Mouse (Mus musculus) stomach, embryonic 15.5 days (tissue): ENCODE measurements around the gene Gm11569. TPM values are rescaled to one million over a fixed set of nuclear protein-coding genes. Genes with fewer than 3 reads are reported as not detected.

Experiments
- ATAC-seq: fragments of 200-750 bp; cut with Nextera tagmentation; 2 replicates; pipeline ENCODE4 v1.8.0; 2017; ENCODE audit warnings: low read depth, moderate number of reproducible peaks, moderate TSS enrichment; ENCODE audit not compliant: insufficient read depth, low FRiP score
- H3K27ac ChIP-seq: fragments of 300-500 bp; sonication (generic); 2 replicates; pipeline ENCODE4 v1.5.1; 2015; ENCODE audit warnings: mild to moderate bottlenecking, inconsistent platforms
- H3K27me3 ChIP-seq: fragments of 300-500 bp; sonication (generic); replicated peaks from 2 replicates; pipeline ENCODE4 v1.6.1; 2015; ENCODE audit warnings: inconsistent platforms
- H3K36me3 ChIP-seq: fragments of 300-500 bp; sonication (generic); 2 replicates; pipeline ENCODE4 v1.6.1; 2015; ENCODE audit warnings: inconsistent platforms
- H3K4me1 ChIP-seq: fragments of 300-500 bp; sonication (generic); 2 replicates; pipeline ENCODE4 v1.6.1; 2015; ENCODE audit warnings: inconsistent platforms
- H3K4me2 ChIP-seq: fragments of 300-500 bp; sonication (generic); 2 replicates; pipeline ENCODE4 v1.6.1; 2015; ENCODE audit warnings: mild to moderate bottlenecking, inconsistent platforms
- H3K4me3 ChIP-seq: fragments of 300-500 bp; sonication (generic); replicated peaks from 2 replicates; pipeline ENCODE4 v1.5.1; 2015; ENCODE audit warnings: inconsistent platforms
- H3K9ac ChIP-seq: fragments of 300-500 bp; sonication (generic); 2 replicates; pipeline ENCODE4 v1.6.1; 2015; ENCODE audit warnings: inconsistent platforms
- H3K9me3 ChIP-seq: fragments of 300-500 bp; sonication (generic); 2 replicates; pipeline ENCODE4 v1.6.1; 2016; ENCODE audit warnings: inconsistent platforms
- WGBS: fragments of 180-500 bp; shearing (Covaris S2); methylation state at CpG from one replicate; pipeline ENCODE4 v1.1.7; 2015; 5-methylcytosine and 5-hydroxymethylcytosine counted together
- polyA plus RNA-seq: library from polyadenylated mRNA; unstranded; fragments of >200 nt; fragmentation: Nextera tagmentation; extraction: Ambion mirVana; gene quantifications from 2 replicates; pipeline ENCODE4 v1.2.1, GENCODE M21; 2015

Gm11569 gene
- polyA plus RNA-seq, 1 experiment from 2014 or later: not detected

DNA sequence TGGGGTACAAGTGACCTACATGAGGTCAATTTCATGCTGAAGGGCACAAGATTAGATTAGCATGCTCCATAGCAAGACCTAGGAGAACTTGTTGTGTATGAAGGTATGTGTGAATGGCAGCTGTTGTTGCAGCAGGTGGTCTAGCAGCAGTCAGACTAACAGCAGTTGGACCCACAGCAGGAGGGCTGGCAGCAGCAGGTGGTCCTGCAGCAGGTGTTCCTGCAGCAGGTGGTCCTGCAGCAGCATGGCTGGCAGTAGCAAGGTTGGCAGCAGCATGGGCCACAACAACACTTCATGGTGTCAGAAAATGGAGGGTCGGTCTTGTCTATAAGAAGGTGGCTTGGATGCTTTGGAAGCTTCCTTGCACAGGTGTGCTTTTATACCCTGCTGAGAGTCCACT lies 39.9 kb downstream of the Gm11569 start:
- ATAC-seq: no peak
- Histone ChIP-seq H3K9me3 (no peaks in the 10 kb centered on the region), H3K36me3 (no peaks in the 10 kb centered on the region), H3K9ac (no peak overlapping the region), H3K27me3 (no peaks in the 10 kb centered on the region), H3K27ac (no peak overlapping the region), H3K4me3 (no peak overlapping the region), H3K4me1 (no peaks in the 10 kb centered on the region), H3K4me2 (no peak overlapping the region)
- 77% methylated on average over 1 of the region's 1 CpGs for WGBS

Other genes starting within 250 kb of the Gm11569 start
- not detected in 2 replicates for gene Krtap3-3, start 248.1 kb downstream of the Gm11569 start, polyA plus RNA-seq
- gene Krtap3-2, start 242.1 kb downstream of the Gm11569 start, polyA plus RNA-seq: not detected in 2 replicates
- gene Gm11939, start 239.5 kb downstream of the Gm11569 start, polyA plus RNA-seq: not detected in 2 replicates
- gene Krtap3-1, start 232.3 kb downstream of the Gm11569 start, polyA plus RNA-seq: not detected in 2 replicates
- gene Krtap1-5, start 217.9 kb downstream of the Gm11569 start, polyA plus RNA-seq: not detected in 2 replicates
- not detected in 2 replicates for gene Krtap1-4, start 215.3 kb downstream of the Gm11569 start, polyA plus RNA-seq
- not detected in 2 replicates for gene Krtap1-3, start 207.6 kb downstream of the Gm11569 start, polyA plus RNA-seq
- not detected in 2 replicates for gene Krtap9-3, start 200.8 kb downstream of the Gm11569 start, polyA plus RNA-seq
- gene Gm11938, start 195.6 kb downstream of the Gm11569 start, polyA plus RNA-seq: not detected in 2 replicates
- not detected in 2 replicates for gene Gm11937, start 188.7 kb downstream of the Gm11569 start, polyA plus RNA-seq
- not detected in 2 replicates for gene Krtap2-4, start 184.1 kb downstream of the Gm11569 start, polyA plus RNA-seq
- not detected in 2 replicates for gene Gm11562, start 178.5 kb downstream of the Gm11569 start, polyA plus RNA-seq
- not detected in 2 replicates for gene Krtap4-1, start 170.7 kb downstream of the Gm11569 start, polyA plus RNA-seq
- not detected in 2 replicates for gene Krtap4-2, start 163.8 kb downstream of the Gm11569 start, polyA plus RNA-seq
- not detected in 2 replicates for gene Krtap4-7, start 154.8 kb downstream of the Gm11569 start, polyA plus RNA-seq
- gene Gm11555, start 148.7 kb downstream of the Gm11569 start, polyA plus RNA-seq: not detected in 2 replicates
- not detected in 2 replicates for gene Gm11563, start 140.0 kb downstream of the Gm11569 start, polyA plus RNA-seq
- not detected in 2 replicates for gene Krtap4-6, start 133.0 kb downstream of the Gm11569 start, polyA plus RNA-seq
- gene Gm14190, start 108.2 kb downstream of the Gm11569 start, polyA plus RNA-seq: not detected in 2 replicates
- gene Gm14180, start 64.6 kb downstream of the Gm11569 start, polyA plus RNA-seq: not detected in 2 replicates
- gene Gm11595, start 26.0 kb downstream of the Gm11569 start, polyA plus RNA-seq: not detected in 2 replicates
- not detected in 2 replicates for gene Krtap4-8, start 18.2 kb downstream of the Gm11569 start, polyA plus RNA-seq
- gene Krtap4-9, start 13.7 kb downstream of the Gm11569 start, polyA plus RNA-seq: not detected in 2 replicates
- gene Gm11596, start 5.5 kb downstream of the Gm11569 start, polyA plus RNA-seq: not detected in 2 replicates
- not detected in 2 replicates for gene Gm11554, start 5.5 kb upstream of the Gm11569 start, polyA plus RNA-seq
- not detected in 2 replicates for gene Krtap4-13, start 11.0 kb upstream of the Gm11569 start, polyA plus RNA-seq
- not detected in 2 replicates for gene Gm11564, start 16.7 kb upstream of the Gm11569 start, polyA plus RNA-seq
- gene 2300003K06Rik, start 39.1 kb upstream of the Gm11569 start, polyA plus RNA-seq: not detected in 2 replicates
- gene Krtap4-16, start 52.7 kb upstream of the Gm11569 start, polyA plus RNA-seq: not detected in 2 replicates
- gene Gm11568, start 59.0 kb upstream of the Gm11569 start, polyA plus RNA-seq: not detected in 2 replicates
- gene Gm11559, start 65.5 kb upstream of the Gm11569 start, polyA plus RNA-seq: not detected in 2 replicates
- gene Krtap9-1, start 74.5 kb upstream of the Gm11569 start, polyA plus RNA-seq: not detected in 2 replicates
- gene Gm11567, start 80.3 kb upstream of the Gm11569 start, polyA plus RNA-seq: not detected in 2 replicates
- gene Krtap31-1, start 109.0 kb upstream of the Gm11569 start, polyA plus RNA-seq: not detected in 2 replicates
- gene Gm11565, start 115.8 kb upstream of the Gm11569 start, polyA plus RNA-seq: not detected in 2 replicates
- not detected in 2 replicates for gene Krtap31-2, start 137.4 kb upstream of the Gm11569 start, polyA plus RNA-seq
- gene Krtap9-5, start 149.5 kb upstream of the Gm11569 start, polyA plus RNA-seq: not detected in 2 replicates
- gene Krtap29-1, start 180.1 kb upstream of the Gm11569 start, polyA plus RNA-seq: not detected in 2 replicates
- gene Krtap16-1, start 187.7 kb upstream of the Gm11569 start, polyA plus RNA-seq: not detected in 2 replicates
- gene Krtap17-1, start 195.1 kb upstream of the Gm11569 start, polyA plus RNA-seq: 0.30 TPM in 1 of 2 replicates, not detected in the other
- gene Krt33a, start 217.3 kb upstream of the Gm11569 start, polyA plus RNA-seq: 0.15 and 0.35 TPM in 2 replicates
- not detected in 2 replicates for gene Krt33b, start 230.9 kb upstream of the Gm11569 start, polyA plus RNA-seq
- gene Krt34, start 242.6 kb upstream of the Gm11569 start, polyA plus RNA-seq: 0.41 and 0.91 TPM in 2 replicates